Mouse (Mus musculus) heart, embryonic 13.5 days (tissue): ENCODE results near the gene Pea15a. TPM values are rescaled to one million over a fixed set of nuclear protein-coding genes. Genes with fewer than 3 reads are reported as not detected.
A peak's percentile ranks its signal among the peaks of the same experiment; 100 is the strongest.

Source experiments
- ATAC-seq: fragments of 200-750 bp; cut with Nextera tagmentation; 2 replicates; pipeline ENCODE4 v1.8.0; 2017; ENCODE audit warnings: moderate TSS enrichment; ENCODE audit not compliant: insufficient number of reproducible peaks, low FRiP score, low TSS enrichment; ENCODE audit errors: extremely low read depth
- H3K27ac ChIP-seq: fragments of 300-500 bp; sonication (generic); replicated peaks from 2 replicates; pipeline ENCODE4 v1.5.1; 2015; ENCODE audit warnings: moderate library complexity, mild to moderate bottlenecking, inconsistent platforms
- H3K27me3 ChIP-seq: fragments of 300-500 bp; sonication (generic); replicated peaks from 2 replicates; pipeline ENCODE4 v1.6.1; 2015; ENCODE audit warnings: mild to moderate bottlenecking, inconsistent platforms
- H3K36me3 ChIP-seq: fragments of 300-500 bp; sonication (generic); 2 replicates; pipeline ENCODE4 v1.6.1; 2015; ENCODE audit warnings: mild to moderate bottlenecking, inconsistent platforms
- H3K4me1 ChIP-seq: fragments of 300-500 bp; sonication (generic); 2 replicates; pipeline ENCODE4 v1.6.1; 2015; ENCODE audit warnings: inconsistent platforms
- H3K4me2 ChIP-seq: fragments of 300-500 bp; sonication (generic); 2 replicates; pipeline ENCODE4 v1.6.1; 2015; ENCODE audit warnings: inconsistent platforms, mild to moderate bottlenecking, moderate library complexity
- H3K4me3 ChIP-seq: fragments of 300-500 bp; sonication (generic); 2 replicates; pipeline ENCODE4 v1.5.1; 2015; ENCODE audit warnings: moderate library complexity, mild to moderate bottlenecking, inconsistent platforms
- H3K9ac ChIP-seq: fragments of 300-500 bp; sonication (generic); 2 replicates; pipeline ENCODE4 v1.6.1; 2015; ENCODE audit warnings: inconsistent platforms, mild to moderate bottlenecking, moderate library complexity
- H3K9me3 ChIP-seq: fragments of 300-500 bp; sonication (generic); 2 replicates; pipeline ENCODE4 v1.6.1; 2016; ENCODE audit warnings: inconsistent platforms
- WGBS: fragments of 180-500 bp; shearing (Covaris S2); methylation state at CpG from one replicate; pipeline ENCODE4 v1.1.7; 2015; ENCODE audit warnings: mixed read lengths; 5-methylcytosine and 5-hydroxymethylcytosine counted together
- polyA plus RNA-seq: library from polyadenylated mRNA; unstranded; fragments of >200 nt; fragmentation: Nextera tagmentation; extraction: Ambion mirVana; gene quantifications from 2 replicates; pipeline ENCODE4 v1.2.1, GENCODE M21; 2015

Gene Pea15a
- polyA plus RNA-seq, 1 experiment from 2014 or later: 169 TPM

DNA sequence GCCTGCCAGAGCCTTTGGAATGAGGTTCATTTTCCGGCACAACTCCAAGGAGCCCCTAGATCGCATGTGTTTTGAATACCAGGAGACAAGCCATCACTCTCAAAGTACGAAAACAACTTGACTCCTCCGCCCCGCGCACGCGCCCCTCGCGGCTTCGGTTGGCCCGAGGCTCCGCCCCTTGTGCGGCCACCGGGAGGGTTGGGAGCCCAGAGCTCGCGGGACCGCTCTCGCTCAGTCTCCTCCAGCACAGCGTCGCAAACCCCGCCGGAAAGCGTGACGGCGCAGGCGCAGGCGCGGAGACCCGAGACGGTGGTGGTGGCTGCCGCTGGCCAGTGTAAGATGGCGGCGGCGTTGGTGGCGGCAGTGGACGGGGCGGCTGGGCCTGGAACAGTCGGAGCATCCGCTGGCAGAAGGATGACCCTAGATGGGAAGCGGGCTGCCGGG lies 58.7 kb downstream of the Pea15a start, which contains the start of gene Dcaf8:
Gene Dcaf8, plus strand, starts transcription at position 250 of the 444 bp plus-strand sequence.
- H3K4me1 ChIP-seq: peaks cover 22% of the 10 kb centered on the region
- under 1% methylated on average over 31 of the region's 42 CpGs for WGBS
- no peaks in the 10 kb centered on the region for H3K9me3 ChIP-seq
- H3K27me3 ChIP-seq: no peaks in the 10 kb centered on the region
- peak within 1 kb of the TSS; percentile 70 for H3K4me2 ChIP-seq
- peak within 1 kb of the TSS; percentile 98 for H3K27ac ChIP-seq
- H3K9ac ChIP-seq: peak within 1 kb of the TSS; percentile 100
- ATAC-seq: peak; percentile 98
- peaks cover 31% of the 10 kb centered on the region for H3K36me3 ChIP-seq
- peak within 1 kb of the TSS; percentile 86 for H3K4me3 ChIP-seq

Other genes with a start within 250 kb of the Pea15a start
- 8.9 and 9.3 TPM in 2 replicates for gene Vangl2, start 178.4 kb downstream of the Pea15a start, polyA plus RNA-seq
- gene Nhlh1, start 149.2 kb downstream of the Pea15a start, polyA plus RNA-seq: not detected in 2 replicates
- 162 and 163 TPM in 2 replicates for gene Copa, start 124.3 kb downstream of the Pea15a start, polyA plus RNA-seq
- 115 TPM in 2 replicates for gene Ncstn, start 124.0 kb downstream of the Pea15a start, polyA plus RNA-seq
- 124 and 131 TPM in 2 replicates for gene Pex19, start 80.0 kb downstream of the Pea15a start, polyA plus RNA-seq
- gene Dcaf8, start 58.7 kb downstream of the Pea15a start, polyA plus RNA-seq: 106 and 108 TPM in 2 replicates
- 162 and 211 TPM in 2 replicates for gene Casq1, start 13.1 kb upstream of the Pea15a start, polyA plus RNA-seq
- 0.21 and 0.52 TPM in 2 replicates for gene Atp1a4, start 51.6 kb upstream of the Pea15a start, polyA plus RNA-seq
- 27.8 and 31.6 TPM in 2 replicates for gene Igsf8, start 54.8 kb upstream of the Pea15a start, polyA plus RNA-seq
- gene Atp1a2, start 91.3 kb upstream of the Pea15a start, polyA plus RNA-seq: 17.0 and 20.8 TPM in 2 replicates
- gene Kcnj9, start 122.5 kb upstream of the Pea15a start, polyA plus RNA-seq: not detected in 2 replicates
- 0.04 TPM in 1 of 2 replicates, not detected in the other for gene Kcnj10, start 134.4 kb upstream of the Pea15a start, polyA plus RNA-seq
- gene Pigm, start 169.7 kb upstream of the Pea15a start, polyA plus RNA-seq: 4.4 and 4.7 TPM in 2 replicates